Mouse (Mus musculus) megakaryocyte progenitor cell, adult 5-6 weeks (primary cell): ENCODE results near the gene Papln. TPM values are rescaled to one million over a fixed set of nuclear protein-coding genes. Genes with fewer than 3 reads are reported as not detected.

Source experiments
- ATAC-seq: replicated peaks from 2 replicates; pipeline ENCODE4 v1.8.0; 2016; ENCODE audit warnings: mild to moderate bottlenecking, moderate TSS enrichment, inconsistent platforms; ENCODE audit not compliant: poor library complexity
- total RNA-seq, 2 experiments: library from RNA; stranded (forward) in 1 of 2; stranded (reverse) in 1 of 2; fragments of 157-497, 149-512 nt in 1 of 2; fragments of 200-1000 nt in 1 of 2; gene quantifications; 2 replicates each; pipeline versions ENCODE4 v1.2.3 to v1.2.4; 2015 to 2017

Gene Papln
- total RNA-seq, 2 experiments from 2014 or later: not detected

DNA sequence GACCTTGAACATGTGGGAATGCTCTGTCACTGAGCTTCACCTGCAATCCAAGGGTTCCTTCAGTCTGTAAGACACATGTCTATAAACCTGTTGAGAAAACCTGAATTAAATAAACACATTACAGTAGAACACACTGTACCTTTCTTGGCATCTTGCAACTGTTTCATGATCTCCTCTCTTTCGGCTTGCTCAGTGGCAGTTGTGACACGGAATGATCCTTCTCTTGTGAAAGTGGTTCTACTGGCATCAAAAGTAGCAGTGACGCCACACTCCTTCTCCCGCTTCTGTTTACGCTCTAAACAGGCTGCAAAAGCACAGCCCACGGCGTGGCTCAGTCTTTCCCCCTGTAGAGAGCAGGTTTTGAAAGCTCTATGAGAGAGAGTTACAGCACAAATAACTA, 40.2 kb downstream of the Papln start:
- ATAC-seq: no peak

DNA sequence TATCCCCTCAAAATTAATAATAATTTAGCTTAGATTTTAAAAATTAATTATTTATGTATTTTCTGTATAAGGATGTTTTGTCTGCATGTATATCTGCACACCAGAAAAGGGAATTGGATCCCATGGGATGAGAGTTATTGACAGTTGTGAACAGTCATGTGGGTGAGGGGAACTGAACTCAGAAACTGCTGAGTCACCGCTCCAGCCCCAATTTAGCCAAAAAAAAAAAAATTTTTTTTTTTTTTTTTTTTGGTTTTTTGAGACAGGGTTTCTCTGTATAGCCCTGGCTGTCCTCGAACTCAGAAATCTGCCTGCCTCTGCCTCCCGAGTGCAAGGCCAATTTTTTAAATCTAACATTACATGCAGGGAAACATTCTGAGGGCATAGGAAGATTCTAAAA, 48.5 kb downstream of the Papln start:
- ATAC-seq: no peak

DNA sequence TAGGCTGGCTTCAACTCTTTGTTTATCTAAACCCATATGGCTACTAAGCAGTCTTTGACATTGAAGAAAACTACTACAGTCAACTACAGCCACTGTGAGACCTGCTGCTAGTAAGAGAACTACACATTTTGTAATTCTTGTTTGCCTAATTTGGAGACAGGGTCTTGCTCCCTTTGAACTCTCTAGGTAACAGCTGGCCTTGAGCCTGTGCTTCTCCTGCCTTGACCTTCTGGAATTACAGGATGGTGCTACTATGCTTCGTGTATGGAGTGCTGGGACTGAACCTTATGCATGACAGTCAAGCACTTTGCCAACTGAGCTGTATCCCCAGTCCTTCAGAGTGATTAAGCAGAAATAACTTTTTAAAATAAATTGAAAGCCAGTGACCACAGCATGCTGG, 53.2 kb downstream of the Papln start:
- ATAC-seq: no peak

DNA sequence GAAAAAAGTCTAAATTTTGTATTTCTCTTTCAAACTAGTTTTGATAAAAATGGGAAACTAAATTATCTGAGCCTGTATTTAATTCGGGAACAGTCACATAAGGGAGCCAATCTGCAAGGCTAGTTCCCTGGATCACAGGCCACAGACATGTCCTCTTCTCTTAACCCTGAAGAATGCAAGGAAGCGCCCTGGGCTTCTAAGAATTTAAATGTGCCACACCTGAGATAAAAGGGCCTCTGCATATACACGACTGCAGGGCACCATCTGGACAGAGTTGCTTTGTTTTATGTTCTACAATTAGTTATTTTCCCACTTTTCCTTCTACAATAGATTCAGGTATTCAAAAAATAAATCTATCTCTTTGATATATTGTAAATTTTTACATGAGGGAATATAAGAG, 67.0 kb downstream of the Papln start:
- ATAC-seq: no peak

DNA sequence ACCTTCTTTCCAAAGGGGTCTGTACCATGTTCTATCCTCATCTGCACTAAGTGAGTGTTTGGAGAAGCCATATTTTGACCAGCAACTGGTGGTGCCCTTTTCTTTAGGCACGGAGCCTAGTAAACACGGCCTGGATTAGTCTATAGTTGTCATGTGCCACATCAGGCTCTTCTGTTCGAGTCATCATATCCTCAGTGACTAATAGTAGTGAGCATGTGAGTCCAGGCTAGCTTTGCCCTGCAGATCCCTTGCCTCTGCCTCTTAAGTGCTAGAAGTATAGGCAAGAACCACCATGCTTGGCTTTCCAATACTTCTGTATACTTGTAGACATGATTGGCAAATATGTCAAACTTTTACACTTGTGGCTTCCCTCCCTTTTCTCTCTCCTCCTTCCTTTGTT, 70.5 kb downstream of the Papln start:
- no peak for ATAC-seq

DNA sequence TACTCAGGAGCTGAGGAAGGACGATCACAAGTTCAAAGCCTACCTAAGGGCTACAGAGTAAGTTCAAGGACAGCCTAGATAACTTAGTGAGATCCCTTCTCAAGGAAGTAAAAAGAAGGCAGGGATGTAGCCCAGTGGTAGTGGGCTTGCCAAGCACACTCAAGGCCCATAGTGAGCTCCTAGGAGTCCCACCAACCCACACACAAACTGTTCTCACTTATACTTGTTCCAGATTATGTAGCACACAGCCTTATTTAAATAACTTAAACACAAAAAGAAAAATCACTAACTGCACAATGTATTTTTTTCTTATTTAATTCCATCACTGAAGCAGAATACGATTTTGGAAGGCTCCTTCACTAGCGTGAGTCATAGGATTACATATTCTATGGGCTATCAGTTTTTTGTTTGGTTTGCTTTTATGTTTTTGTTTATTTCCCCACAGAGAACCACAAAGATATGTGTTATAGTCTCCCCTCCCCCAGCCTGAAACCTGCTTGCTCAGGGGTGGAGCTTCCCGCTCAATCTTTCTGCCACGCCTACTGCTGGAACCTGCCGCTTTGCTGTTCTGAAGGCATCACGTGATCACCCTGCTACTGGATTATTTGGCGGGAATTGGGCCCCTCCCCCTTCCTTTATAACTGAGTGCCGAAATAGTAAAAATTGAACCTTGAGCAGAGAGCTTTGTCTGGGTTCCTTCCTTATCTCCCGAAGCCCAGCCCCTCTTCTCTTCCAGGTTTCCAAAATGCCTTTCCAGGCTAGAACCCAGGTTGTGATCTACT, 78.2 kb downstream of the Papln start:
- no peak for ATAC-seq

Other genes with a start within 250 kb of the Papln start
- 7.3 and 13.2 TPM in 2 replicates for gene Dcaf4, start 243.2 kb upstream of the Papln start, total RNA-seq (2015)
- gene Dcaf4, start 243.2 kb upstream of the Papln start, total RNA-seq (2017): 11.1 and 12.4 TPM in 2 replicates
- gene Zfyve1, start 166.4 kb upstream of the Papln start, total RNA-seq (2015): 4.1 and 5.7 TPM in 2 replicates
- gene Zfyve1, start 166.4 kb upstream of the Papln start, total RNA-seq (2017): 10.9 and 18.7 TPM in 2 replicates
- gene Rbm25, start 132.4 kb upstream of the Papln start, total RNA-seq (2015): 198 and 253 TPM in 2 replicates
- gene Rbm25, start 132.4 kb upstream of the Papln start, total RNA-seq (2017): 166 and 257 TPM in 2 replicates
- gene Psen1, start 75.5 kb upstream of the Papln start, total RNA-seq (2015): 71.4 and 71.5 TPM in 2 replicates
- 60.8 and 75.1 TPM in 2 replicates for gene Psen1, start 75.5 kb upstream of the Papln start, total RNA-seq (2017)
- 15.9 and 19.3 TPM in 2 replicates for gene Numb, start 158.3 kb downstream of the Papln start, total RNA-seq (2015)
- 12.6 and 26.8 TPM in 2 replicates for gene Numb, start 158.3 kb downstream of the Papln start, total RNA-seq (2017)
- 13.5 and 14.6 TPM in 2 replicates for gene Riox1, start 187.0 kb downstream of the Papln start, total RNA-seq (2015)
- 16.7 and 17.7 TPM in 2 replicates for gene Riox1, start 187.0 kb downstream of the Papln start, total RNA-seq (2017)
- gene Heatr4, start 221.2 kb downstream of the Papln start, total RNA-seq (2015): not detected in 2 replicates
- not detected in 2 replicates for gene Heatr4, start 221.2 kb downstream of the Papln start, total RNA-seq (2017)
- gene Acot2, start 224.2 kb downstream of the Papln start, total RNA-seq (2015): 12.1 and 13.3 TPM in 2 replicates
- gene Acot2, start 224.2 kb downstream of the Papln start, total RNA-seq (2017): 9.4 and 12.7 TPM in 2 replicates
- 10.8 and 14.6 TPM in 2 replicates for gene Acot1, start 245.9 kb downstream of the Papln start, total RNA-seq (2015)
- 11.8 and 13.6 TPM in 2 replicates for gene Acot1, start 245.9 kb downstream of the Papln start, total RNA-seq (2017)